Mouse (Mus musculus): ENCODE data around the gene Rgs6. TPM values are rescaled to one million over a fixed set of nuclear protein-coding genes. Genes with fewer than 3 reads are reported as not detected.

Gene Rgs6
- polyA plus RNA-seq, 2 experiments from 2014 or later = 0.49 TPM; not detected in 1

DNA sequence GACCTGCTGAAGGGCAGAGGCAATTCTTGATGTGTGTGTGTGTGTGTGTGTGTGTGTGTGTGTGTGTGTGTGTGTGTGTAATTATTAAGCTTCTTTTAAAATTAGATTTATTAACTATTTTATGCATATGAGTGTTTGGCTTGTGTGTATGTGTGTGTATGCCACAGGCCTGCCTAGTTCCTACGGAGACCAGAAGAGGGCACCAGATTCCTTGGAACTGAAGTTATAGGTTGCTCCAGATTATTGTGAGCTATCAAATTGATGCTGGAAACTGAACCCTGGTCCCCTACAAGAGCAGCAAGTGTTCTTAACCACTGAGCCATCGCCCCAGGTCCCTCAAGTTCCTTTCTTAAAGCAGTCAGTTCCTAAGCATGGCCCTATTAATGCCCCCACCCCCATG is 511.8 kb downstream of the Rgs6 start:
- ATAC-seq = no peak

GRCm38 (mm10) chr12:83100413-83100812 is 512.3 kb downstream of the Rgs6 start:
- ATAC-seq = no peak

DNA sequence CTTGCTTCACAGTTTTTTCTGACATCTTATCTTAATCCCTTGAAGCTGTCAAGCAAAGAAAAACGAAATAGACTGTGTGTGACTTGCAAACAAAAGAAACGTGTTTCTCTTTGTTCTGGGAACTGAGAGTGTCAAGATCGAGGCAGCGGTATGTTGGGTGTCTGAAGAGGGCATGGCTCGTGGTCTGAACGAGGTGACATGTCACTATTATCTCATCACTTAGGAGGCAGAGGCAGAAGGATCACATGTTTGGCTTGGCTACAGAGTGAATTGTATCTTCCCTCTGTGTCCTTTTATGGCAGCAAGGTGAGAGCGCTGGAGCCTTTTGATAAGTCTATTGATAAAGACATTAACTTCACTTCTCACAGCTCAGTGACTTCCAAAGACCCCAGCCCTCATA is 512.8 kb downstream of the Rgs6 start:
- no peak for ATAC-seq

GRCm38 (mm10) chr12:83105514-83106119 is 517.5 kb downstream of the Rgs6 start:
- ATAC-seq = no peak

DNA sequence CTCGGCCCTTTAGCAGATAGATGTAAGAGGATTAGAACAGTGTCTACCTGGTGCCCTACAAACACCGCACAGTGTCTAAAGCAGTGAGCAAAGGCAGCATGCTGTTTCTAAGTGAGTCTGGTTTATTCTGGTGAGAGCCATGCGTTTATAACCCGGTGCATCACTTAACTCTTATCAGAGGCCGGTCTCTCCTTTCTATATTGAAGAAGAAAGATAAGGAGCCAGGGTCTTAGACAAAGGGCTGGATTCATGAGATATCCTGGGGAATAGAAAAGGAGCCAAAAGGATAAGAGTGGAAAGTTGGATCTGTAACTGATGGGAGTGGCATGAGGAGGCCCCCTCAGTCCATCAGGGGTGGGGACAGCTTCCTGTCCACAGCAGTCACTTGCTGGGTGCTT is 518.0 kb downstream of the Rgs6 start:
- no peak for ATAC-seq

DNA sequence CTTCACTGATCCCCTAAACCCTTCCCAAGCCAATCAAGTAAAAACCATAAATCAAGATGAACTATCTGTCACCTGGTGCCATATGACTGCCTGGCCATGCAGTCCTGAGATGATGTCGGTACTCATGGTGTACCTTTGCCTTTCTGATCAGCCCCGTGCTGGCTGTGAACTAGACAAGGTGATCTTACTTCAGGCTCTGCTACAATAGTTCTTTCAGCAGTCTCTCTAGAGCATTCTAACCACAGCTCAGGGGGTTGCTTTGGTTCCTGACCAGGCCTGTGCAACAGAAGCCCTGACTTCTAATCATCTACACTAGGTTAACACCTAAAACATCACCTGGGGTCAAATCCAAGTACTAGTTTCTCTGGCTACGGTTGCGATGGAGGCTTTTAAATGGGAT is 521.4 kb downstream of the Rgs6 start:
- no peak for ATAC-seq

GRCm38 (mm10) chr12:83109891-83110630 is 522.0 kb downstream of the Rgs6 start:
- ATAC-seq = no peak

DNA sequence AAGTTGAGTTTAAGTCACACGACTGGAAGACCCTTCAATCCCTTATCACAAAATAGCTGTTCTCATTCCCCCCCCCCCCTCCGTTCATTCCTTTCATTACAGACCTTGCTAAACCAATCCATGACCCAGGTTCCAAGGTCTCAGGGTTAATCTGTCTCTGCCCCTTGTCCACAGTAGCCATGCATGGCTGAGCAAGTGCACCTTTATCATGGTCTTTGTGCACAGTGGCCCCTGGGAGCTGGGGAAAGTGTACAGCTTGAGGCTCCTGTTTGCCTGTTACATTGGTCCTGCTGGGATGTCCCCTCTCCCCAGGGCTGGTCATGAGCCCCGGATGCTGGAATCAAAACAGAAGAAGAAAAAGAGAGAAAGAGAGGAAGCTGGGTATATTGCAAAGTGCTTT is 522.6 kb downstream of the Rgs6 start:
- ATAC-seq = no peak

DNA sequence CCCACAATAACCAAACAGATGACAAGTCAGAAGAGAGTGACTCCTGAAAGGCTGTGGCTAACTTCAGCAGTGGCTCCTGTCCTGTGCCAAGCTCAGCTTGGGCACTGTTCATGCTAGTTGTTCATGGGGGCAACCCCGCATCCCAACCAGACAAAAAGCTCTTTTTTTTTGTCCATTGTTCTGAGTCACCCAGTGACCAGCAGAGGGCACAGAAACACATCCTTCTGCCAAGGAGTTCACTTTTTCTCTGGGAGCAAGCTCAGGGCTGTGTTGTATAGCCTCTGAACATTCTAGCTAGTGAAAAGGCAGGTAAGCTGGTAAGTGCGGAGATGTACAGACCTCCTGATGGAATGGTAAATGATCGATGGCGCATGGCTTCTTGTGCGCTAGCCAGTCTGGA is 524.2 kb downstream of the Rgs6 start:
- no peak for ATAC-seq

- ATAC-seq = no peak
Measured at GRCm38 (mm10) chr12:83112901-83113628, 525.0 kb downstream of the Rgs6 start.

GRCm38 (mm10) chr12:83113971-83114370 is 525.9 kb downstream of the Rgs6 start:
- no peak for ATAC-seq

- no peak for ATAC-seq
Measured at GRCm38 (mm10) chr12:83114396-83115053, 526.4 kb downstream of the Rgs6 start.

DNA sequence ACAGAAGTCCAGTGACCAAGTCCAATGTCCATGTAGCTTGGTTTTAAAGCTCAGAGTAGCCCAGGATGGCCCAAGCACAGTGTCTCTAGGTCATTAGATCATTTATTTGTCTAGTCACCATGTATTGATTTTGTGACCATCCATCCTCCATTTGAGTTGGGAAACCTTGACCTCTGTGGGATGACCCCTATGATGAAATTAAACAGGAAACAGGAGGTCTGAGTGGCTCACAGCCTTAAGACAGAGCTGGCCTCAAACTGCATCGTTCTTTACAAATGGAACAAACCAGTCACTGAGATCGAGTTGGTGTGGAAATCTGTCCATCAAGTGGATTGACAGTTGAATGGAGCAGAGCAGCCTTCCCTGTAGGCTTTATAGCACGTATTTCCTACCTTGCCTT is 536.0 kb downstream of the Rgs6 start:
- ATAC-seq = no peak

GRCm38 (mm10) chr12:83125284-83125683 is 537.2 kb downstream of the Rgs6 start:
- no peak for ATAC-seq

DNA sequence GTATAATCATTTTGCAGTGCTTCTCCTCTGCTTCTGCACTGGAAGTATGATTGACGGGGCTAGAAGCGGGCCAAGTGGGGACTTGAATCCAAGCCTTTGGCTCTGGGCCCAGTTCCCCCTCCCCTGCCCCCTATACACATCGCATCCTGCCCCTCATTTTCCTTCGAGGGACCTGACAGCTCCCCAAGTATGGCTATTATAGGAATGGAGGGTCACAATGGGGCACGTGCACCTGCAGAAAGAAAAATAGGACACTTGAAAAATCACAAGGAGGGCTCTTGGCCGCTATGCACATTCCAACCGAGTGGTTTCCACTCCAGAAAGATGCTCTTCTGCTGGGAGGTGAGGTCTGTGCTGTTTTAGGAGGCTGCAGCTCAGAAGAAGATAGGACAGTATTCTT is 538.8 kb downstream of the Rgs6 start:
- no peak for ATAC-seq

- ATAC-seq = no peak
Measured at GRCm38 (mm10) chr12:83127955-83128354, 539.9 kb downstream of the Rgs6 start.

- no peak for ATAC-seq
Measured at GRCm38 (mm10) chr12:83128606-83129005, 540.5 kb downstream of the Rgs6 start.

- ATAC-seq = no peak
Measured at GRCm38 (mm10) chr12:83131405-83131804, 543.3 kb downstream of the Rgs6 start.

DNA sequence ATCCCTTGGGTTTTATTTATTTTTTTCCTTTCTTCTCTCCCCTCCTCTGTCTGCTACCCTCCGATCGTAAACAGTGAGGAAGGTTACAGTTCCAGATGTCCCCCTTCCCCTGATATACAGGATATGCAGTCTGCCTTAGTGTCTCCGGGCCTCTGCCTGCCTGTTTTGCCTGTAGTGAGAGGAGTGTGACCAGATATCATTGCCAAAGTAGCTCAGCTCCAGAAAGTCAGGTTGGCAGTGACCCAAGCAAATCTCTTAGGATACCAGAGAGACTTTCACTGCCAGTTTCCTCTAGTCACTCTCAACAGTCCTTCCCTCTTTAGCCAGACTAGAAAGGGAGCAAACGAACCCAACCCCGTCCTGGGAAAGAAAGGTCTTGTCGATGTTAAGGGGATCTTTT is 545.7 kb downstream of the Rgs6 start:
- no peak for ATAC-seq

DNA sequence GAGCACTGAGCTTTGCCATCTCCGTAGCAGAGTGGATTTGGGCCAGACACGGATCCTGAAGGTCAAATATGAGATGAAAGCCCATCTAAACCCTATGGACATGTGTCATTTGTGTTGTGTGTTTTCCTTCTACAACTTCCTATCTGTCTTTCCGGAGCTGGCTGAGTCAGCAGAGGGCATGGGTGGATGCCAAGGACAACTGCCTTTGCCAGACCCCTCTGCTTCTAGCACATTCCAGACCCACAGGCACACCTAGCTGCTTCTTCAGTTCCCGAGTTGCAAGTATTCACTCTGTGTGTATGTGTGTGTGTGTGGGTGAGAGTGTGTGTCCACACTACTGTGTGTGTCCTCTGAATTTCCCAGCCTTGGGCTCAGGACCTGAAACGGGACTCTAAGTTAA is 547.9 kb downstream of the Rgs6 start:
- no peak for ATAC-seq

DNA sequence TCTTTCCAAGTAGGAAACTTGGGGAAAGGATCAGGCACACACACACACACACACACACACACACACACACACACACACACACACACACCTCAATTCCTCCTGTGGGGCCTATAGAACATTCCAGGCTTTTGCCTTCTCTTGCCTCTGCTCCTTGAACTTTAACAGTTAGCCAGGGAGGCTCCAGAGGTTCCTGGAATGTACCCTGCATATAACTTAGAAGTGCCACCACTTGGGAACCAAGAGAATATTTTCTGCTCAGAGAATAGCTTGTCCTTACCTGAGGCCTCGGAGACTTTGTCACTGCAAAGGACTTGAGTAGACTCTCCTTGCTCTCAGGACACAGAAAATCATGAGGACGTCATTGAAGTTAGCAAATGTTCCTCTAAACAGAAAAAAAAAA is 548.4 kb downstream of the Rgs6 start:
- ATAC-seq = no peak

GRCm38 (mm10) chr12:83137001-83137400 is 548.9 kb downstream of the Rgs6 start:
- ATAC-seq = no peak

DNA sequence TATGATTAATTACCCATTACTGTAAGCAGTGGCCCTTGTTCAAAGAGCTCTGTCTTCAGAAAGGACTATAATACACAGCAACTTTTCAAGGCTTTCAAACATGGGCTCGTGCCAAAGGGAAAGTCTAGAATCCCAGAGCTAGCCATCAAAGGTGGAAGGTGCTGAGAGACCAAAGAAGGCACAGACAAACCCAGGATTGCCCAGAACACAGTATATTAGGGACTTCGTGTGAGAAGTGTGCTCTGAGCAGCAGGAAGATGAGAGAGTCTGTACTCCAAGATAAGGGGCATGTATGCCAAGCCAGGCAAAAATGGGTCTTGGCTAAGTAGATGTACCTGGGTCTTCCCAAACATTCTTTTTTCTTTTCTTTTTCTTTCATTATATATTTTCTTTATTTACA is 553.1 kb downstream of the Rgs6 start:
- ATAC-seq = no peak
